Mouse (Mus musculus) heart, adult 11 months (tissue): ENCODE measurements around the gene Clec16a.

Experiments
- DNase-seq: peaks from one replicate; pipeline ENCODE4 v3.0.0; 2022

Gene Clec16a

DNA sequence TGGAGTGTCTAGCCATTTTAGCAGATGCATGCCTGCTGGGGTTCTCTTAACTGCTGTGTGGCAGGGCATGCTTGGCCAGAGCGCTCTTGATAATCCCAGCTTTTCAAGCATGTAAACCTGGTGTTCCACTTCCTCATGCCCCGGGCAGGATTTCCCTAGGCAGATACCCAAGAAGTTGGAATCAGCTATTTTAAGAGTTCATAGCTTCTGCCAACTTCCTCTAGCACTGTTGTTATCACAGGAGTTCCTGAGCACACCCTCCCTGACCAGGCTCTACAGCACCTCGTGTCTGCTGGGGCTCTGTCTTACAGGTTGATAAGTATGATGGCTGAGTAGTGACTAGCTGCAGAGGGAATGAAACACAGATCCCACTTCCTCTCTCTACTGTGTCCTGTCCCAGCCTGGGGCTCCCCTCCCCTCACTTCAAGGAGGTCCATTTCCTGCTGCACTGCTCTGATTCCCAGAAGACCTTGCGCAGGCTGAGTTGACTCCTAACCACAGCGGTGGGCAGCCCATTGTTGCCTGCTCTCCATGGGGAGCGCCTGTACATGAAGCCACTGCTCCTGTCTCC lies 144.7 kb downstream of the Clec16a start:
- DNase-seq: peak; percentile 96

DNA sequence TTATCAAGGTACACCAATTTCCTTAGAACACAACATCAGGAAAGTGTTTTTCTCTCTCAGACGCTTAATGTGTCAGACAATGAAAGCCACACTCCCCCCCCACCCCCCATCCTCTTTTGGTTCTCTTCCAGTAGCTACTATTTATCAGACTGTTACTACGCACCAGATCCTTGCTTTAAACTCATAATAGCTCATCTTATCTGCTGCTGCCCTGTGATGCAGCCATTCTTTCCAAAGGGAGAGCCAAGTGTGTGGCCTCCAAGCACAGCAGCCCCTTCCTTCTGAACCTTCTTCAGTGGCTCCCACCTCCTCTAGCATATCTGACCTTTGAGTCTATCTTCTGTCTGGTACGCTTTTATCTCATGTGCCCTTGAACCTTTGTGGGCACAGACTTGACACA lies 145.3 kb downstream of the Clec16a start:
- peak; percentile 94 for DNase-seq

GRCm38 (mm10) chr16:10691705-10692104 lies 146.6 kb downstream of the Clec16a start:
- DNase-seq: no peak

DNA sequence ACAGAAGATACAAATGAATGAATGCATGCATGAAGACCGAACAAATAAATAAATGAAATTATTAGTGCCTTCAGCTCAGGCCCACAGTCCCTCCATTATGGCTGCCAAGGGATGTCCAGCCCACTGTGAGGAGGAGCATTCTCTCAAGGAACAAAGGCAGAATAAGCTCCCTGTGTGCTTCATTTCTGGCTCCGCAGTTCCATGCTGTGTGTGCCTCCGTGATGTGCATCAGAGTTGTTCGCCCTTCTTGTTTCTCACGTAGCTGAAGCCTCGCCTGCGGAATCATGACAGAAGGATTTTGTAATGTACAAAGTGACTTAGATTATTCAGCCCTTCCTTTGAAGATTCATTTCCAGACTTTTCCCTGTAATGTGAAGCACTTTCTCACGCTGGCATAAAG lies 147.7 kb downstream of the Clec16a start:
- no peak for DNase-seq

DNA sequence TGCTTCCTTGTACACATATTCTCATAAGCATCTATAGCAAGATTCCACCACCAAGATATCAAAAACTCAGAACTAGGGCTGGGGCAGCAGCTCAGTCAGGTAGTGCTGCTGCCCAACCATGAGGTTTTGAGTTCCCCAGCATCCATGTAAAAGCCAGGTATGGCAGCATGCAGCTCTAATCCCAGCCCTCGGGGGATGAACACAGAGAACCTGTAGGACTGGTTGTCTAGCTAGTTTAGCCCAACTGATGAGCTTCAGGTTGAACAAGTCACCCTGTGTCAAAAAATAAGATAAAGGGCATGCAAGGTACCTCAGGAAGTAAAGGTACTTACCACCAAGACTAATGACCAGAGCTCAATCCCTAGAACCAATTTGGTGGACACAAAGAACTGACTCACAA lies 148.3 kb downstream of the Clec16a start:
- no peak for DNase-seq

GRCm38 (mm10) chr16:10694414-10694851 lies 149.3 kb downstream of the Clec16a start:
- DNase-seq: peak; percentile 94

GRCm38 (mm10) chr16:10697861-10698659 lies 152.9 kb downstream of the Clec16a start:
- no peak for DNase-seq

GRCm38 (mm10) chr16:10699316-10699715 lies 154.2 kb downstream of the Clec16a start:
- DNase-seq: no peak

DNA sequence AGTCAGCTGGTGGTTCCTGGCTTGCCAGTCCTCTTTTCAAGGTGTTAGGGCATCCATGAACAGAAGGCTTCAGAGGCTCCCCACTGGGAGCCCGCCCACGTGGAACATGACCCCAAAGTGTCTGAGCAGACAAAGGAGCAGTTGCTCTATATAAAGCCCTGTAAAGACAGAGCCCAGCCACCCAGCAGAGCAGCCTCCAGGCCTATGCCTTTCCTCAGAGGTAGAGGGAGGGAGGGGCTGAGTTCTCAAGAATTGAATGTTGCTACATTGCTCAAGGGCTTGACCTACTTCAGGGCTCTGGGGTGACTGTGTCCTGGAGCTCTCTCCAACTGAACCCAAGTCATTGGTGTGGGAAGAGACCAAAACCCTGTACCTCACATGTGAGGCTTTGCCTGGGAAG lies 155.0 kb downstream of the Clec16a start:
- DNase-seq: no peak

- DNase-seq: no peak
Observed at GRCm38 (mm10) chr16:10702399-10702798, 157.3 kb downstream of the Clec16a start.

DNA sequence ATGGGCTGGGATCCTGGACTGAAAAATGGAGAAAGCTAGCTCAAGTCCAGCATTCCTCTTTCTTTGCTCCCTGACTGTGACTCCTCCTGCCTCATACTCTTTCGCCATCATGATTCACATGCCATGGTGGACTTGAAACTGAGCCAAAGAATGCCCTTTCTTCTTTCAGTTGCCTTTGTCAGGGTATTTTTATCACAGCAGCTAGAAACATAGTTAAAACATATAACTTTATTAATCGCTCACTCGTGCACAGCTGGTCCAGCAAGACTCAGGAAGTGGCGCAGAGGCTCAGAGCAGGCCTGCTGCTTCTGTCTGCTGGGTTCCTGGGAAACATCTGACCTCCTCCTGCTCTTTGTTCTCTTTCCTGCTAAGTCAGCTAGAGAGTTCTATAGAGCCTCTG lies 158.8 kb downstream of the Clec16a start:
- no peak for DNase-seq

DNA sequence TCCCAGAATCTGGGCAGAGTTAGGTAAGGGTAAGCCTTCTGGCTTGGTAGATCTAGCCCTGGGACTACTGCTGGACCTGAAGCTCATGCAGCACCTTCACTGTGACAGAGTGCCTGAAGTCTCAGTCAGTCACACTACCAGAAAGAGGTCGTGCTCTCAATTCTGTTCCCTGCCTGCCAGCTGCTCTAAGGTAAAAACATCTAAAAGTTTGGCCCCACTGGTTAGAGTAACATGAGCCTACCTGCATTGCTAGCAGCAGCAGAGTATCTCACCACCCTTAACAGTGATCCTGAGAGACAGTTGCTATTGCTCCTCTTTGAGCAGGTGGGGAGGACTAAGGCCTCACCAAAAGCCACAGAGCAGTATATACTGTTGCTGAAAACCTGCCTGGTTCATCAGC lies 160.3 kb downstream of the Clec16a start:
- DNase-seq: no peak

GRCm38 (mm10) chr16:10711524-10711923 lies 166.4 kb downstream of the Clec16a start:
- no peak for DNase-seq

DNA sequence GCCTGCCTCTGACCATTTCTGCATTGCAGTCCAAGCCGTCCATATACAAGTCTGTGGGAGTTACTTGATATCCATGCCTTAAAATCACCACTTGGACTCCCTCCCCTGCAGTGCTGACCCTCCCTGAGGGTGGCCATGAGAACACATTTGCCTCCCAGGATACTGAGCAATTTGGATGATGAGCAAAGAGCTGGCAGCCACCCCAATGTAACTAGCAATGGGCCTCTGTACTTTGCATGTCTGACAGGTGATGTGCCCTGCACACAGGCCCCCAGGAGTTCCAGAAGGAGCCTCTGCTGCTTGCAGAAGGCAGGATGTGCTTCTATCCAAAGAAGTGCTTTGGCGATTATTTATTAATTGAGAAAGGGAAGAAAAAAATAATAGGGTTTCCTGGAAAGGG lies 167.9 kb downstream of the Clec16a start:
- no peak for DNase-seq

DNA sequence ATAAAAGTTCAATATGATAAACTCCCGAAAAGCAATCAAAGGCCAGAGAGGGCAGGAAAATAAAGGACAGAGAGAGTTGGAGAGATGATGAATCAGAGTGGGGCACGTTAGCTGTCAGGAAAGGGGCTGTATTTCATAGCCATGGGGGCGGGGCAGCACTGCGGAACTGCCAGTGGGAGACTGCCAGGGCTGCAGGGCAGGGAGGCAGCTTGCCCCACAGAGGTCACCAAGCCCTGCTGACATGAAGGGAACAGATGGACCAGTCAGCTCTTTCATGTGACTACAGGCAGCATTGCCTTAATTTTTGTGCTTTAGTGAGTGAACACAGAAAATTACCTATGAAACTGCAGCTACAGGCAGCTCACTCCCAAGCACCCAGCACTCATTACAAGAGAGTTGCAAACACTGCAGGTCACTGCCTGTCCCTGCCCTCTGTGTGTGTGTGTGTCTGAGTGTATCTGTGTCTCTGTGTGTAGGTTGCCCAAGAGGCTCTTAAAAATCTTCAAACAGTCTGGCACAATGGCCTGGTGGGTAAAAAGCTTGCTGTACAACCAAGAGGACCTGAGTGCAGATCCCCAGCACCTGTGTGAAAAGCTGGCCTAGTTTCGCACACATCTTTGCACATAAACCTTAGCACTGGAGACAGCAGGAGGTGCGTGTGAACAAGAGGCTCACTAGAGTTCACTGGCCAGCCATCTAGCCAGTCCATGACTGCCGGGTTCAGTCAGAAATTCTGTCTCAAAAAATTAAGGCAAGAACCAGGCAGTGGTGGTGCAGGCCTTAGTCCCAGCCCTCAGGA lies 168.5 kb downstream of the Clec16a start:
- no peak for DNase-seq

DNA sequence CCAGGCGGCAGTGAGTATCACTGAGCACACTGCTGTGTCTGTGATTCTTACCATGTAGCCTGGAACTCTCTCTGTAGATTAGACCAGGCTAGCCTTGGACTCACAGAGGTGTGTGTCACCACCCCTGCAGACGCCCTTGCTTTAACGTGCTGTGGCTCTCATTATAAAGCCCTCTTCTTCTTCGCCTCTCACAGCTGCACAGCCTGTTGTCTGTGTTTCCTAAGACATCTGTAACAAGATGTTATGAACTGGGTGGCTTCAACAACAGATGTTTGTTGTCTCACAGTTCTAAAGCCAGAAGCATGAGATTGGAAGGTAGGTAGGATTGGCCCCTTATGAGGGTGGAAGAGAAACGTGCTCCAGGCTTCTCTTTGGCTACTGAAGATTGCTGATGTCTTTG lies 170.1 kb downstream of the Clec16a start:
- DNase-seq: no peak

DNA sequence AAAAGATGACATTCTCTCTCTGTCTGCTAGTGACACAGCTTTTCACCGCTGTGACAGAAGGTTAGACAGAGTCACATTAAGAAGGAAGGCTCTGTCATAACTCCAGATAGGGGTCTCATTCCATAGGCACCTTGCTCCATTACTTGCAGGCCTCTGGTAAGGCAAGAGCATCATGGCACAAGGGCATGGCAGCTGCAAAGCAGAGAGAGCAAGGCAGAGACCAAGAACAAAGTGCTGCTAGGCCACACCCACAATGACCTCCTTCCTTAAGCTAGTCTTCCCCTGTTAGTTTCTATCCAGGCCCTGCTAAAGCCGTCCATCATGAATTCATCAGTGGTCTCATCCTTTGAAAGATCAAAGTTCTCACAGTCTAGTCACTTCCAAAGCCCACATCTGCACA lies 170.5 kb downstream of the Clec16a start:
- DNase-seq: no peak

GRCm38 (mm10) chr16:10716696-10717095 lies 171.6 kb downstream of the Clec16a start:
- DNase-seq: no peak

- peak; percentile 93 for DNase-seq
Observed at GRCm38 (mm10) chr16:10719971-10720370, 174.8 kb downstream of the Clec16a start.

DNA sequence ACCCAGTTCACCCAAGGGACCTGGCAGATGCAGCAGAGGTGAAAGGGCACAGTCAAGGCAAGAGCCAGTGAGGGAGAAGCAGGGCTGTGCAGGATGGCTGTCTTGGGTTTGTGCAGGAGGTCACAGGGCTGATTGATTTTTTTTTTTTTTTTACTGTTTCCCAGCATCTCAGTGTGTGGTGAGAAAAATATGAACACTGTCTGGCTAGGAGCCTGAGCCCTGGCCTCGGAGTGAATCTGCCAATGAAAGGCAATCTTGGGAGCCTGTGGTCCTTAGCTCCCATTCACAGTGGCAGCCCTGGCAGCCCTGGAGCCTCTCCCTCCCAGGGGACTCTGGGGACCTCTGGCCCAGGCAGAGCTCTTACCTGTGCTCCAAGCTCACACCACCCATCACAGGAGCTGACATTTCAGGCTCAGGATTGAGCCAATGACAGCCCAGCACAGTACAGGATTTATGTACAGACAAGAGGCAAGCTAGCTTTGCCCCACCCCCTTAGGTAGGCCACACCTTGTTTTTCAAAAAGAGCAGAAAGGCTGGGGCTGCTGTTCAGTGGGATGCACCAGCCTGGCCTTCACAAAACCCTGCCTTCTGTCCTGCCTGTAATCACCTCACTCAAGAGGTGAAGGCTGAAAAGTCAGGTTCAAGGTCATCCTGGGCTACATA lies 177.9 kb downstream of the Clec16a start:
- DNase-seq: no peak

- DNase-seq: no peak
Observed at GRCm38 (mm10) chr16:10723816-10724647, 178.9 kb downstream of the Clec16a start.

DNA sequence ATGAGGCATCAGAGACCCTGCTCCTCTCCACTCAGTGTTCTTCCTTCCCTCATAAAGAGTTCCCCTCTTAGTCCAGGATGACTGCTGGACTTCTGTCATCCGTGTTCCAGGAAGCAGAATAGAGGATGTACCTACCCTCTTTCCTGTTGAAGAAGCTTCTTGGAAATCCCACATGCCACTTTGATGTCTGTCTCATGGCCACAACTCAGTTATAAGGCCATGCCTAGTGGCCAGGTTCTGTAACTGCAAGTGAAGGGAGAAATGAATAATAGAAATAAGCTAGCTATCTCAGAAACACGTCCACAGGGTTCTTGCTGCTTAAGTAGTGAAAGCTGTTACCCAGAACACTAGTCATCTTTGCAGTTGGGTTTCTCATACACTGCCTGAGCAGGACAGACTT lies 180.0 kb downstream of the Clec16a start:
- no peak for DNase-seq
